Mouse (Mus musculus): ENCODE data around the gene Lsm3.
"Not testable (repeated sequence)": the region's sequence is repeated elsewhere in the genome, so short reads cannot be mapped to it uniquely, and the experiment has no call there.

The Lsm3 gene

GRCm38 (mm10) chr6:91515545-91516449, at the start of gene Lsm3, which contains the start of gene Xpc:
Gene Lsm3 (plus strand): TSS chr6:91515928.
Gene Xpc (minus strand): TSS chr6:91515888.
- DNase-seq (ENCODE audit: low spot score in 2 of 2), result peak; percentile 96 to 97

GRCm38 (mm10) chr6:91467106-91467505, 48.6 kb upstream of the Lsm3 start:
- no peak for DNase-seq (ENCODE audit: low spot score in 2 of 2)

GRCm38 (mm10) chr6:91470712-91471111, 45.0 kb upstream of the Lsm3 start:
- no peak for DNase-seq (ENCODE audit: low spot score in 2 of 2)

- not testable (repeated sequence) for DNase-seq (ENCODE audit: low spot score in 2 of 2)
These were observed 44.3 kb upstream of the Lsm3 start for GRCm38 (mm10) chr6:91471427-91471826.

- DNase-seq (ENCODE audit: low spot score in 2 of 2), result no peak
These were observed 43.4 kb upstream of the Lsm3 start for GRCm38 (mm10) chr6:91472319-91472718.

- peak; percentile 99 for DNase-seq (ENCODE audit: low spot score in 2 of 2)
These were observed 42.6 kb upstream of the Lsm3 start, which contains the start of the genes Chchd4 and Tmem43 for GRCm38 (mm10) chr6:91472868-91473804. Gene Chchd4 (minus strand): TSS chr6:91473546. Gene Tmem43 (plus strand): TSS chr6:91473703.

- DNase-seq (ENCODE audit: low spot score in 2 of 2), result no peak
These were observed 41.8 kb upstream of the Lsm3 start for GRCm38 (mm10) chr6:91473805-91474440.

GRCm38 (mm10) chr6:91474441-91475190, 41.1 kb upstream of the Lsm3 start:
- no peak for DNase-seq (ENCODE audit: low spot score in 2 of 2)

- no peak for DNase-seq (ENCODE audit: low spot score in 2 of 2)
These were observed 39.2 kb upstream of the Lsm3 start for GRCm38 (mm10) chr6:91476541-91476940.

GRCm38 (mm10) chr6:91483371-91483770, 32.4 kb upstream of the Lsm3 start:
- DNase-seq (ENCODE audit: low spot score in 2 of 2), result no peak

- no peak for DNase-seq (ENCODE audit: low spot score in 2 of 2)
These were observed 28.8 kb upstream of the Lsm3 start for GRCm38 (mm10) chr6:91486736-91487453.

GRCm38 (mm10) chr6:91488496-91489212, 27.1 kb upstream of the Lsm3 start:
- no peak for DNase-seq (ENCODE audit: low spot score in 2 of 2)

- peak in 1 of 2 experiments; percentile 25 for DNase-seq (ENCODE audit: low spot score in 2 of 2)
These were observed 25.9 kb upstream of the Lsm3 start for GRCm38 (mm10) chr6:91489872-91490271.

- no peak for DNase-seq (ENCODE audit: low spot score in 2 of 2)
These were observed 24.7 kb upstream of the Lsm3 start for GRCm38 (mm10) chr6:91491004-91491403.

GRCm38 (mm10) chr6:91493053-91493452, 22.7 kb upstream of the Lsm3 start:
- DNase-seq (ENCODE audit: low spot score in 2 of 2), result no peak

GRCm38 (mm10) chr6:91494526-91494925, 21.2 kb upstream of the Lsm3 start:
- no peak for DNase-seq (ENCODE audit: low spot score in 2 of 2)

- no peak for DNase-seq (ENCODE audit: low spot score in 2 of 2)
These were observed 12.4 kb upstream of the Lsm3 start for GRCm38 (mm10) chr6:91503302-91503701.

- DNase-seq (ENCODE audit: low spot score in 2 of 2), result no peak
These were observed 9.7 kb upstream of the Lsm3 start for GRCm38 (mm10) chr6:91506036-91506435.

- no peak for DNase-seq (ENCODE audit: low spot score in 2 of 2)
These were observed 7.7 kb upstream of the Lsm3 start for GRCm38 (mm10) chr6:91508041-91508440.

Measured in frontal cortex, postnatal 10 days (tissue).